Mouse (Mus musculus): ENCODE measurements around the gene Snx10.

GRCm38 (mm10) chr6:51505671-51506070 is 18.0 kb upstream of the Snx10 start:
- TF ChIP-seq POLR2A (IDR thresholded peaks at IDR 0.05; ENCODE audit: low read depth, low read length) (no peak), CTCF (IDR thresholded peaks at IDR 0.05; ENCODE audit: extremely low read depth, insufficient read length, insufficient replicate concordance, low read depth, low read length) (no peak)
